Mouse (Mus musculus) T-helper 2 cell (primary cell): Measurements from ENCODE around the gene Olfr1500.
"Not testable (repeated sequence)": the region's sequence is repeated elsewhere in the genome, so short reads cannot be mapped to it uniquely, and the experiment has no call there.

Experiments
- in situ Hi-C: fragments of 300-600 bp; cut with MboI, MseI; formaldehyde crosslinking; loops from one replicate; pipeline ENCODE4 v1.15.1; 2025; ENCODE audit warnings: high pct_unique_total_duplicates

The Olfr1500 gene

GRCm38 (mm10) chr19:13830388-13830787 is at the start of gene Olfr1500:
TSS of gene Olfr1500 (minus strand) at chr19:13830488.
- in situ Hi-C loops: no loop called here

GRCm38 (mm10) chr19:13861495-13861894 is 31.2 kb upstream of the Olfr1500 start, which contains the start of gene Olfr1502:
TSS of gene Olfr1502 (plus strand) at chr19:13861795.
- in situ Hi-C loops: no loop called here

- in situ Hi-C loops: not testable (repeated sequence)
Measured at GRCm38 (mm10) chr19:13850592-13850991, 20.3 kb upstream of the Olfr1500 start, which contains the start of gene Olfr1501. TSS of gene Olfr1501 (minus strand) at chr19:13850692.

GRCm38 (mm10) chr19:13828447-13828846 is 1.8 kb downstream of the Olfr1500 start:
- in situ Hi-C loops: no loop called here

- in situ Hi-C loops: no loop called here
Measured at GRCm38 (mm10) chr19:13820847-13821246, 9.4 kb downstream of the Olfr1500 start.

- in situ Hi-C loops: no loop called here
Measured at GRCm38 (mm10) chr19:13819347-13819746, 10.9 kb downstream of the Olfr1500 start, which contains the start of gene Olfr1499. TSS of gene Olfr1499 (minus strand) at chr19:13819447.

- in situ Hi-C loops: no loop called here
Measured at GRCm38 (mm10) chr19:13818827-13819226, 11.5 kb downstream of the Olfr1500 start.

- in situ Hi-C loops: no loop called here
Measured at GRCm38 (mm10) chr19:13812823-13813222, 17.5 kb downstream of the Olfr1500 start.

- in situ Hi-C loops: not testable (repeated sequence)
Measured at GRCm38 (mm10) chr19:13805486-13805885, 24.8 kb downstream of the Olfr1500 start.

- in situ Hi-C loops: no loop called here
Measured at GRCm38 (mm10) chr19:13798102-13798501, 32.2 kb downstream of the Olfr1500 start, which contains the start of gene Olfr1497. TSS of gene Olfr1497 (minus strand) at chr19:13798202.

GRCm38 (mm10) chr19:13777578-13777977 is 52.7 kb downstream of the Olfr1500 start, which contains the start of gene Olfr1496:
TSS of gene Olfr1496 (plus strand) at chr19:13777878.
- in situ Hi-C loops: no loop called here
